Mouse (Mus musculus) liver, postnatal 0 days (tissue): ENCODE results near the gene Kdm1a. TPM values are rescaled to one million over a fixed set of nuclear protein-coding genes. Genes with fewer than 3 reads are reported as not detected.

Experiments used
- ATAC-seq: fragments of 200-750 bp; cut with Nextera tagmentation; 2 replicates; pipeline ENCODE4 v1.8.0; 2017; ENCODE audit warnings: mild to moderate bottlenecking, moderate library complexity
- DNase-seq: peaks from one replicate; pipeline ENCODE4 v3.0.0-alpha.2; 2016
- H3K27ac ChIP-seq: fragments of 300-500 bp; sonication (generic); 2 replicates; pipeline ENCODE4 v1.5.1; 2014; ENCODE audit warnings: antibody characterized with exemption, moderate library complexity, mild to moderate bottlenecking, low read depth
- H3K27me3 ChIP-seq: fragments of 300-500 bp; sonication (generic); 2 replicates; pipeline ENCODE4 v1.6.1; 2014; ENCODE audit warnings: low read length, control low read depth, mixed read lengths; ENCODE audit not compliant: insufficient read depth
- H3K36me3 ChIP-seq: fragments of 300-500 bp; sonication (generic); replicated peaks from 2 replicates; pipeline ENCODE4 v1.6.1; 2014; ENCODE audit warnings: mild to moderate bottlenecking, control low read depth, low read length, moderate library complexity, mixed read lengths; ENCODE audit not compliant: insufficient read depth
- H3K4me1 ChIP-seq: fragments of 300-500 bp; sonication (generic); 2 replicates; pipeline ENCODE4 v1.6.1; 2014; ENCODE audit warnings: antibody characterized with exemption, mild to moderate bottlenecking, control low read depth; ENCODE audit not compliant: insufficient read depth
- H3K4me2 ChIP-seq: fragments of 300-500 bp; sonication (generic); 2 replicates; pipeline ENCODE4 v1.6.1; 2014; ENCODE audit warnings: low read depth, mild to moderate bottlenecking, low read length, moderate library complexity, mixed read lengths
- H3K4me3 ChIP-seq: fragments of 300-500 bp; sonication (generic); 2 replicates; pipeline ENCODE4 v1.5.1; 2014; ENCODE audit warnings: low read depth, low read length
- H3K9ac ChIP-seq: fragments of 300-500 bp; sonication (generic); replicated peaks from 2 replicates; pipeline ENCODE4 v1.6.1; 2014; ENCODE audit warnings: mild to moderate bottlenecking, moderate library complexity
- H3K9me3 ChIP-seq: fragments of 300-500 bp; sonication (generic); 2 replicates; pipeline ENCODE4 v1.6.1; 2016; ENCODE audit warnings: mild to moderate bottlenecking, control low read depth, low read length, mixed read lengths
- CTCF ChIP-seq: sonication (generic); IDR thresholded peaks from 2 replicates; pipeline ENCODE4 v1.5.1; 2016; ENCODE audit warnings: antibody characterized with exemption, low read depth
- EP300 ChIP-seq: IDR thresholded peaks from 2 replicates; pipeline ENCODE4 v1.6.1; 2016; ENCODE audit warnings: antibody characterized with exemption, low read depth, mild to moderate bottlenecking
- WGBS: fragments of 180-500 bp; shearing (Covaris S2); extraction: QIAGEN DNeasy Blood & Tissue Kit; methylation state at CpG from one replicate; pipeline ENCODE4 v1.1.7; 2014; ENCODE audit not compliant: insufficient replicate concordance; 5-methylcytosine and 5-hydroxymethylcytosine counted together
- polyA plus RNA-seq: library from polyadenylated mRNA; unstranded; fragments of >200 nt; fragmentation: Nextera tagmentation; extraction: Ambion mirVana; gene quantifications from 2 replicates; pipeline ENCODE4 v1.2.1, GENCODE M21; 2015

The Kdm1a gene
- 6.3 and 6.8 TPM in 2 replicates for polyA plus RNA-seq

DNA sequence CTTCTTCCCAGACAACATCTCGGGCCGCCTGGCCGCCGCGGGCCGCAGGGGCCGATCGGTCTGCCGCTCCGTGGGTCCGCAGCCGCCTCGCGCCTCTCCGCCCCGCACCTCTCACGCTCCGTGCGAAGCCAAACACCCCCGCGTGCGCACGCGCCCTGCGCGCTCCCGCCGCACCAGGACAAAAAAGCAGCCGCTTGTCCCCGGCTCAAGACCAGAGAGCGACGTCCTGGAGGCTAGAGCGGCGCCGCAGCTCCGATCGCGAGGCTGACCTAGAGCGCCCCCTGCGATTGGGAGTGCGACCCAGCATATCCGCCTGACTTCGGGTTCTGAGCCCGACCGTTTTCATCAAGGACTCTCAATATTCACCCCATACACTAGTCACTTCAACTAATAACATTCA lies at the start of gene Kdm1a:
Gene Kdm1a, minus strand, starts transcription at position 156 of the 400 bp plus-strand sequence.
- Histone ChIP-seq H3K36me3 (no peaks in the 10 kb centered on the region), H3K27me3 (no peaks in the 10 kb centered on the region), H3K4me1 (peaks cover 16% of the 10 kb centered on the region), H3K9me3 (no peaks in the 10 kb centered on the region), H3K4me2 (peak within 1 kb of the TSS; percentile 74), H3K27ac (peak within 1 kb of the TSS; percentile 92), H3K9ac (peak within 1 kb of the TSS; percentile 88), H3K4me3 (peak within 1 kb of the TSS; percentile 78)
- DNase-seq = peak; percentile 97
- TF ChIP-seq CTCF = peak; percentile 98
- TF ChIP-seq EP300 = no peak
- ATAC-seq = peak; percentile 94
- WGBS = under 1% methylated on average over 39 of the region's 45 CpGs

DNA sequence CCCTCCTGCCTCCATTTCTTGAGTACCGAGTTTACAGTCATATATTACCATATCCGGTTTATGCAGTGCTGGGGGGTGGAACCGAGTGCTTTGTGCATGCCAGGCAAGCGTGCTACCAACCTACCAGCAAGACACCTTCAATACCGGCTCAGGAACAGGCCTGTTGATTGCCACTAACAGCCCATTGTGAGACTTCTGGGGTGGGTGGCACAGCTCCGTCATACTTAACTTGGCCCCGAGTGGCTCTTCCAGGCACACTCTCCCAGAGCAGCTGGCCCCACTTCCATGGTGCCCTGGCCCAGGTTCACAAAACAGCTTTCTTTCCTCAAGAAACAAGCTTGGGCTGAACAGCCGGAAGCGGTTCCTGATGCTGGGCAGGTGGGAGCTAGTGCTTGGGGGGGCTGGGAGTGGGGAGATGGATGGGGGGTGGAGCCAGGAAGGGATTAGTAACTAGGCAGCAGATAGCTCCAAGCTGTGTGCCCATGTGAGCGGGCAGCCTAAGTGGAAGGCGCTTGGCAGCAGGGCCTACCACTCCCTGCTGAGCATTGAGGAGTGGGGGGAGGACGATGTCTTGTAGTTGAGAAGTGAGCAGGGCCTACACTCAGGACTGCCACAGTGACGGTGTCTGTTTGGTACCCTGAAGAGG lies 49.5 kb upstream of the Kdm1a start:
- Histone ChIP-seq H3K4me2 (no peak overlapping the region), H3K36me3 (no peaks in the 10 kb centered on the region), H3K9me3 (no peaks in the 10 kb centered on the region), H3K27ac (no peak overlapping the region), H3K9ac (no peak overlapping the region), H3K4me3 (no peak overlapping the region), H3K4me1 (no peaks in the 10 kb centered on the region), H3K27me3 (no peaks in the 10 kb centered on the region)
- TF ChIP-seq CTCF = no peak
- TF ChIP-seq EP300 = no peak
- no peak for ATAC-seq
- DNase-seq = no peak
- WGBS = 67% methylated on average over 13 of the region's 13 CpGs

- ATAC-seq = no peak
- DNase-seq = peak; percentile 41
- 59% methylated on average over 3 of the region's 3 CpGs for WGBS
Observed at GRCm38 (mm10) chr4:136651357-136651811, 48.9 kb upstream of the Kdm1a start.

DNA sequence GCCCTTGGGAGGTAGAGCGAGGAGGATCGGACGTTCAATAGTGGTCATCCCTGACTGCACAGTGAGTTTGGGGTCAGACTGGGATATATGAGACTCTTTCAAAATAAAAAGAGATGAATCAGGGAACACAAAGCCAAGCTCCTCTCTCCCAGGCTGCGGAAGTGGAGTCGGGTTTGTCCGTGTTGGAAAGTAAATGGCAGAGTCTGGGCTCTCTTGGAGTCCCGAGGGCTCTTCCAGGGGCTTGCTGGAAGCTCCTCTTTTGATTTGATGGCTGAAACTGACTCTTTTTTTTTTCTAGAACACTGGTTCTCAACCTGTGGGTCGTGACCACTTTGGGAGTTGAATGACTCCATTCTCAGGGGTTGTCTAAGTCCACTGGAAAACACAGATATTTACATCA lies 47.7 kb upstream of the Kdm1a start:
- H3K9ac ChIP-seq = no peak overlapping the region
- H3K27me3 ChIP-seq = no peaks in the 10 kb centered on the region
- WGBS = 80% methylated on average over 8 of the region's 8 CpGs
- ATAC-seq = no peak
- no peaks in the 10 kb centered on the region for H3K9me3 ChIP-seq
- no peaks in the 10 kb centered on the region for H3K4me1 ChIP-seq
- H3K4me3 ChIP-seq = no peak overlapping the region
- H3K27ac ChIP-seq = no peak overlapping the region
- H3K4me2 ChIP-seq = no peak overlapping the region
- no peak for DNase-seq
- H3K36me3 ChIP-seq = no peaks in the 10 kb centered on the region
- TF ChIP-seq EP300 (no peak), CTCF (no peak)

More at GRCm38 (mm10) chr4:136651357-136651811, 48.9 kb upstream of the Kdm1a start:
- no peaks in the 10 kb centered on the region for H3K9me3 ChIP-seq
- no peaks in the 10 kb centered on the region for H3K36me3 ChIP-seq
- H3K4me2 ChIP-seq = no peak overlapping the region
- no peak overlapping the region for H3K9ac ChIP-seq
- H3K27ac ChIP-seq = no peak overlapping the region
- no peaks in the 10 kb centered on the region for H3K4me1 ChIP-seq
- peak; percentile 84 for TF ChIP-seq CTCF
- TF ChIP-seq EP300 = no peak
- H3K4me3 ChIP-seq = no peak overlapping the region
- H3K27me3 ChIP-seq = no peaks in the 10 kb centered on the region

DNA sequence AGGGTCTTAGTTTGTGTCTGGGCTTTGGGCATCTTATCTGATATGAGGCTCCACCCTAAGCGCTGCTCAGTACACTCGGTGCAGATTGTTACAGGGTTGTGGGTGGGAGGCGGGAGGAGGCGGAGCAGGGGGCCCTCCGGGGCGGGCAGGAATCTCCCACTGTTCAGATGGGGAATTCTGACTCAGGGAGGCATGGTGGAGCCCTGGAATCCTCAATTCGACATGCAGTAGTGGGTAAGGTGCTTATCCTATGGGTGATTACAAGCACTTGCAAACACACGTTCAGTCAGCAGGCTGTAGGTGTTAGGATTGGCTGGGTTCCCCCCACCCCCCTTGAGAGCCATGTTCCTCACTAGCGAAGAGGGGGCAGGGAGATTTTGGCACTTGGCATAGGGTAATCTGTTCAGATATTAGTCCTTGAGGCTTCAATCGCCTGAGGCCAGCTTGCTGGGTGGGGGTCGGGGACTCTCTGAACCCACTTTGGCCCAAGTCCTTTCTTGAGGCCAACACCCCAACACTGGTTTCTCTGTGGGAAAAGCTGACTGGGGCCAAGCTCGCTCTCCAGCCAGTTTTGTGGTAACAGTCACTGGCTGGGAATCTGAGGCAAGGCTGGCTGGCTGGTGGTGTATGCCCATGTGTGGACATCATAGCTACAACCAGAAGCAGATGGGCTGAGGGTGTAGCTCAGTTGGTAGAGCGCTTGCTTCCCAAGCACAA lies 47.1 kb upstream of the Kdm1a start:
- no peak for ATAC-seq
- WGBS = 43% methylated on average over 13 of the region's 13 CpGs
- Histone ChIP-seq H3K4me2 (no peak overlapping the region), H3K9me3 (no peaks in the 10 kb centered on the region), H3K27me3 (no peaks in the 10 kb centered on the region), H3K9ac (no peak overlapping the region), H3K4me1 (no peaks in the 10 kb centered on the region), H3K4me3 (no peak overlapping the region), H3K36me3 (no peaks in the 10 kb centered on the region), H3K27ac (no peak overlapping the region)
- DNase-seq = no peak
- TF ChIP-seq CTCF = no peak
- TF ChIP-seq EP300 = no peak

DNA sequence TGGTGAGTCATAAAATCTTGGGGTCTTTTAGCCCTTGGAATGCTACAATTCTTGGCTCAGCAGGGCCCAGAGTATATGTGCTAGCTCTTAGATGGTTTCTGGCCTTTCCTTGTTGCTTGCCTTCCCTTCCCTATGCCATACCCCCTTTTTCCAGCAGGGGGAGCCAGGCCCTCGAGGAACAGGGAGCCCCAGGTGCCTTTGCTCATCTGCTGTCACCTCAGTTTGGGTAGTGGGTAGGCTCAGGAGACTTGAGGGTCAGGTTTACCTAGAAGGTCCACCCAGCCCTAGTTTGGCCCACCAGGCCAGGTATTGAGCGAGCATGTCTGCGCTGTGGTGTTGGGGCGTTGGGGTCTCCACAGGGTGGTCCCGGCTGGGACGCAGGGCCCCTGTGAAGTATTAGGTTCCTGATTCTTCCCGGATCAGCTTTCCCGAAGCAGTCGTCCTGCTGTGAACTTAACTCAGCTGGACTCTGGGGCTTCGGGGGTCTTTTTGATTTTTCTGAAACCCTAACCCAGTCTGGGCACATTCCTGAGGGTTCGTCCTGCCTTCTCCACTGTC lies 46.5 kb upstream of the Kdm1a start:
- H3K4me2 ChIP-seq = no peak overlapping the region
- no peak for ATAC-seq
- 26% methylated on average over 11 of the region's 11 CpGs for WGBS

More for the DNA sequence above, 46.5 kb upstream of the Kdm1a start:
- peak; percentile 85 for DNase-seq
- Histone ChIP-seq H3K9me3 (no peaks in the 10 kb centered on the region), H3K4me3 (no peak overlapping the region), H3K27ac (no peak overlapping the region), H3K27me3 (no peaks in the 10 kb centered on the region), H3K4me1 (no peaks in the 10 kb centered on the region), H3K36me3 (no peaks in the 10 kb centered on the region), H3K9ac (no peak overlapping the region)
- TF ChIP-seq EP300 (no peak), CTCF (peak; percentile 94)
